Mouse (Mus musculus) bone marrow macrophage, adult 2 months (primary cell): Measurements from ENCODE around the gene Rere.

ENCODE experiments used
- CTCF ChIP-seq: IDR thresholded peaks from 2 replicates; pipeline ENCODE4 v1.5.1; 2012; ENCODE audit warnings: low read depth, mild to moderate bottlenecking, low read length, moderate library complexity
- POLR2A ChIP-seq: IDR thresholded peaks from 2 replicates; pipeline ENCODE4 v1.6.1; 2012; ENCODE audit warnings: mild to moderate bottlenecking, low read depth, low read length, borderline replicate concordance

- TF ChIP-seq CTCF (no peak), POLR2A (no peak)
Observed at GRCm38 (mm10) chr4:150380273-150380672, 98.8 kb downstream of the Rere start.
